Mouse (Mus musculus) cerebellum, adult 2 months (tissue): Measurements from ENCODE around the gene Gm9945.

Experiments used
- CTCF ChIP-seq: fragments of 200-500 bp; IDR thresholded peaks from 2 replicates; pipeline ENCODE4 v1.5.1; 2011; ENCODE audit warnings: low read depth, mild to moderate bottlenecking, control low read depth, low read length, moderate library complexity, borderline replicate concordance; ENCODE audit not compliant: insufficient read depth
- POLR2A ChIP-seq: fragments of 200-500 bp; IDR thresholded peaks from 2 replicates; pipeline ENCODE4 v1.6.1; 2011; ENCODE audit warnings: low read length, control low read depth, borderline replicate concordance; ENCODE audit not compliant: insufficient read depth

- TF ChIP-seq CTCF (no peak), POLR2A (peak; percentile 28; the same call in 1 of the 2 replicates)
These were observed 39.5 kb downstream of the Gm9945 start, which contains the start of gene Sept8 for GRCm38 (mm10) chr11:53519207-53520121.
